Mouse (Mus musculus): ENCODE data around the gene Zdhhc12. TPM values are rescaled to one million over a fixed set of nuclear protein-coding genes. Genes with fewer than 3 reads are reported as not detected.

Gene Zdhhc12
- polyA plus RNA-seq, 1 experiment = 39.0 TPM

- Histone ChIP-seq H3K27me3 (ENCODE audit: control insufficient read depth, insufficient read depth, low read length, poor library complexity, severe bottlenecking) (no peaks in the 10 kb centered on the region), H3K9ac (ENCODE audit: low read depth, poor library complexity, severe bottlenecking) (no peak overlapping the region), H3K4me1 (ENCODE audit: control insufficient read depth, insufficient read depth, low read length) (peaks cover 6% of the 10 kb centered on the region), H3K36me3 (ENCODE audit: control insufficient read depth, insufficient read depth, low read length, poor library complexity, severe bottlenecking) (peaks cover 10% of the 10 kb centered on the region), H3K9me3 (replicated peaks; ENCODE audit: control insufficient read depth, insufficient read depth, low read length, poor library complexity, severe bottlenecking) (no peaks in the 10 kb centered on the region), H3K4me3 (ENCODE audit: low read depth, low read length) (no peak overlapping the region), H3K27ac (ENCODE audit: insufficient read depth, low read length) (peak overlapping the region; percentile 3; the same call in 1 of the 2 replicates)
- TF ChIP-seq POLR2A (IDR thresholded peaks at IDR 0.05; ENCODE audit: insufficient read depth, low read length) = no peak
- TF ChIP-seq CTCF (IDR thresholded peaks at IDR 0.05; ENCODE audit: low read depth, low read length) = no peak
- TF ChIP-seq EP300 (IDR thresholded peaks at IDR 0.05; ENCODE audit: insufficient read depth, low read depth, low read length) = no peak
These were observed 17.0 kb downstream of the Zdhhc12 start for GRCm38 (mm10) chr2:30076439-30076838.

GRCm38 (mm10) chr2:30075625-30076024 lies 17.8 kb downstream of the Zdhhc12 start:
- H3K36me3 ChIP-seq (ENCODE audit: control insufficient read depth, insufficient read depth, low read length, poor library complexity, severe bottlenecking) = peaks cover 12% of the 10 kb centered on the region
- no peak overlapping the region for H3K9ac ChIP-seq (ENCODE audit: low read depth, poor library complexity, severe bottlenecking)
- TF ChIP-seq EP300 (IDR thresholded peaks at IDR 0.05; ENCODE audit: insufficient read depth, low read depth, low read length) (no peak), CTCF (IDR thresholded peaks at IDR 0.05; ENCODE audit: low read depth, low read length) (no peak), POLR2A (IDR thresholded peaks at IDR 0.05; ENCODE audit: insufficient read depth, low read length) (no peak)

GRCm38 (mm10) chr2:30073285-30073684 lies 20.2 kb downstream of the Zdhhc12 start:
- Histone ChIP-seq H3K27ac (ENCODE audit: insufficient read depth, low read length) (peak overlapping the region; percentile 37), H3K9me3 (replicated peaks; ENCODE audit: control insufficient read depth, insufficient read depth, low read length, poor library complexity, severe bottlenecking) (no peaks in the 10 kb centered on the region), H3K4me1 (ENCODE audit: control insufficient read depth, insufficient read depth, low read length) (no peaks in the 10 kb centered on the region), H3K9ac (ENCODE audit: low read depth, poor library complexity, severe bottlenecking) (no peak overlapping the region), H3K36me3 (ENCODE audit: control insufficient read depth, insufficient read depth, low read length, poor library complexity, severe bottlenecking) (peaks cover 35% of the 10 kb centered on the region), H3K4me3 (ENCODE audit: low read depth, low read length) (no peak overlapping the region), H3K27me3 (ENCODE audit: control insufficient read depth, insufficient read depth, low read length, poor library complexity, severe bottlenecking) (no peaks in the 10 kb centered on the region)
- TF ChIP-seq POLR2A (IDR thresholded peaks at IDR 0.05; ENCODE audit: insufficient read depth, low read length) (no peak), EP300 (IDR thresholded peaks at IDR 0.05; ENCODE audit: insufficient read depth, low read depth, low read length) (no peak), CTCF (IDR thresholded peaks at IDR 0.05; ENCODE audit: low read depth, low read length) (no peak)

More at GRCm38 (mm10) chr2:30075625-30076024, 17.8 kb downstream of the Zdhhc12 start:
- H3K27me3 ChIP-seq (ENCODE audit: control insufficient read depth, insufficient read depth, low read length, poor library complexity, severe bottlenecking) = no peaks in the 10 kb centered on the region
- no peak overlapping the region for H3K4me3 ChIP-seq (ENCODE audit: low read depth, low read length)
- H3K4me1 ChIP-seq (ENCODE audit: control insufficient read depth, insufficient read depth, low read length) = peaks cover 6% of the 10 kb centered on the region
- no peaks in the 10 kb centered on the region for H3K9me3 ChIP-seq (replicated peaks; ENCODE audit: control insufficient read depth, insufficient read depth, low read length, poor library complexity, severe bottlenecking)
- H3K27ac ChIP-seq (ENCODE audit: insufficient read depth, low read length) = no peak overlapping the region

GRCm38 (mm10) chr2:30072875-30073274 lies 20.6 kb downstream of the Zdhhc12 start:
- no peak overlapping the region for H3K4me3 ChIP-seq (ENCODE audit: low read depth, low read length)
- peaks cover 38% of the 10 kb centered on the region for H3K36me3 ChIP-seq (ENCODE audit: control insufficient read depth, insufficient read depth, low read length, poor library complexity, severe bottlenecking)
- no peaks in the 10 kb centered on the region for H3K9me3 ChIP-seq (replicated peaks; ENCODE audit: control insufficient read depth, insufficient read depth, low read length, poor library complexity, severe bottlenecking)
- H3K9ac ChIP-seq (ENCODE audit: low read depth, poor library complexity, severe bottlenecking) = no peak overlapping the region
- H3K4me1 ChIP-seq (ENCODE audit: control insufficient read depth, insufficient read depth, low read length) = no peaks in the 10 kb centered on the region
- H3K27me3 ChIP-seq (ENCODE audit: control insufficient read depth, insufficient read depth, low read length, poor library complexity, severe bottlenecking) = no peaks in the 10 kb centered on the region
- H3K27ac ChIP-seq (ENCODE audit: insufficient read depth, low read length) = peak overlapping the region; percentile 37; the same call in 1 of the 2 replicates
- TF ChIP-seq EP300 (IDR thresholded peaks at IDR 0.05; ENCODE audit: insufficient read depth, low read depth, low read length) = no peak

GRCm38 (mm10) chr2:30067962-30068361 lies 25.5 kb downstream of the Zdhhc12 start:
- no peak for TF ChIP-seq POLR2A (IDR thresholded peaks at IDR 0.05; ENCODE audit: insufficient read depth, low read length)
- TF ChIP-seq EP300 (IDR thresholded peaks at IDR 0.05; ENCODE audit: insufficient read depth, low read depth, low read length) = no peak
- no peak for TF ChIP-seq CTCF (IDR thresholded peaks at IDR 0.05; ENCODE audit: low read depth, low read length)
- no peaks in the 10 kb centered on the region for H3K27me3 ChIP-seq (ENCODE audit: control insufficient read depth, insufficient read depth, low read length, poor library complexity, severe bottlenecking)
- H3K27ac ChIP-seq (ENCODE audit: insufficient read depth, low read length) = 0 out of 2 replicates have a peak overlapping the region, but pooled peaks have one; percentile 4
- peaks cover 59% of the 10 kb centered on the region for H3K36me3 ChIP-seq (ENCODE audit: control insufficient read depth, insufficient read depth, low read length, poor library complexity, severe bottlenecking)
- H3K9me3 ChIP-seq (replicated peaks; ENCODE audit: control insufficient read depth, insufficient read depth, low read length, poor library complexity, severe bottlenecking) = no peaks in the 10 kb centered on the region
- H3K4me3 ChIP-seq (ENCODE audit: low read depth, low read length) = peak overlapping the region; percentile 28
- no peaks in the 10 kb centered on the region for H3K4me1 ChIP-seq (ENCODE audit: control insufficient read depth, insufficient read depth, low read length)
- peak overlapping the region; percentile 100 for H3K9ac ChIP-seq (ENCODE audit: low read depth, poor library complexity, severe bottlenecking)

- TF ChIP-seq CTCF (IDR thresholded peaks at IDR 0.05; ENCODE audit: low read depth, low read length) = no peak
- no peak for TF ChIP-seq POLR2A (IDR thresholded peaks at IDR 0.05; ENCODE audit: insufficient read depth, low read length)
- no peak for TF ChIP-seq EP300 (IDR thresholded peaks at IDR 0.05; ENCODE audit: insufficient read depth, low read depth, low read length)
- Histone ChIP-seq H3K27ac (ENCODE audit: insufficient read depth, low read length) (peak overlapping the region; percentile 59; the same call in 1 of the 2 replicates), H3K9ac (ENCODE audit: low read depth, poor library complexity, severe bottlenecking) (peak overlapping the region; percentile 100), H3K4me1 (ENCODE audit: control insufficient read depth, insufficient read depth, low read length) (no peaks in the 10 kb centered on the region), H3K4me3 (ENCODE audit: low read depth, low read length) (peak overlapping the region; percentile 94), H3K27me3 (ENCODE audit: control insufficient read depth, insufficient read depth, low read length, poor library complexity, severe bottlenecking) (no peaks in the 10 kb centered on the region), H3K36me3 (ENCODE audit: control insufficient read depth, insufficient read depth, low read length, poor library complexity, severe bottlenecking) (peaks cover 54% of the 10 kb centered on the region), H3K9me3 (replicated peaks; ENCODE audit: control insufficient read depth, insufficient read depth, low read length, poor library complexity, severe bottlenecking) (no peaks in the 10 kb centered on the region)
These were observed 26.2 kb downstream of the Zdhhc12 start for GRCm38 (mm10) chr2:30067031-30067888.

All from ES-Bruce4 (cell line).